Mouse (Mus musculus): Measurements from ENCODE around the gene Ankrd55.

GRCm38 (mm10) chr13:112271901-112272537 is 16.2 kb upstream of the Ankrd55 start:
- TF ChIP-seq POLR2A (IDR thresholded peaks at IDR 0.05; ENCODE audit: extremely low read depth, insufficient read depth, low read length) = no peak
- peak; percentile 53 for TF ChIP-seq CTCF (IDR thresholded peaks at IDR 0.05; ENCODE audit: low read depth, low read length)
